Mouse (Mus musculus) adrenal gland, postnatal 25 days (tissue): ENCODE data around the gene Mtcl1. TPM values are rescaled to one million over a fixed set of nuclear protein-coding genes. Genes with fewer than 3 reads are reported as not detected.

Experiments
- DNase-seq: peaks from one replicate; pipeline ENCODE4 v3.0.0; 2021; ENCODE audit warnings: mixed read lengths
- long read RNA-seq: library from polyadenylated mRNA; stranded (forward); transcript quantifications from one replicate; pipeline ENCODE4 v2.0.0, GENCODE M21; 2021
- total RNA-seq: library from RNA; stranded (reverse); gene quantifications from 2 replicates; pipeline ENCODE4 v1.2.3, GENCODE M21; 2021

Mtcl1 gene
- total RNA-seq: 13.4 and 14.7 TPM in 2 replicates
- long read RNA-seq, full-length matches to known transcripts: 5 of 8 reads
- long read RNA-seq, partial matches to known transcripts: 2 of 8 reads
- long read RNA-seq, other reads (novel, unspliced or antisense): 1 of 8 reads

DNA sequence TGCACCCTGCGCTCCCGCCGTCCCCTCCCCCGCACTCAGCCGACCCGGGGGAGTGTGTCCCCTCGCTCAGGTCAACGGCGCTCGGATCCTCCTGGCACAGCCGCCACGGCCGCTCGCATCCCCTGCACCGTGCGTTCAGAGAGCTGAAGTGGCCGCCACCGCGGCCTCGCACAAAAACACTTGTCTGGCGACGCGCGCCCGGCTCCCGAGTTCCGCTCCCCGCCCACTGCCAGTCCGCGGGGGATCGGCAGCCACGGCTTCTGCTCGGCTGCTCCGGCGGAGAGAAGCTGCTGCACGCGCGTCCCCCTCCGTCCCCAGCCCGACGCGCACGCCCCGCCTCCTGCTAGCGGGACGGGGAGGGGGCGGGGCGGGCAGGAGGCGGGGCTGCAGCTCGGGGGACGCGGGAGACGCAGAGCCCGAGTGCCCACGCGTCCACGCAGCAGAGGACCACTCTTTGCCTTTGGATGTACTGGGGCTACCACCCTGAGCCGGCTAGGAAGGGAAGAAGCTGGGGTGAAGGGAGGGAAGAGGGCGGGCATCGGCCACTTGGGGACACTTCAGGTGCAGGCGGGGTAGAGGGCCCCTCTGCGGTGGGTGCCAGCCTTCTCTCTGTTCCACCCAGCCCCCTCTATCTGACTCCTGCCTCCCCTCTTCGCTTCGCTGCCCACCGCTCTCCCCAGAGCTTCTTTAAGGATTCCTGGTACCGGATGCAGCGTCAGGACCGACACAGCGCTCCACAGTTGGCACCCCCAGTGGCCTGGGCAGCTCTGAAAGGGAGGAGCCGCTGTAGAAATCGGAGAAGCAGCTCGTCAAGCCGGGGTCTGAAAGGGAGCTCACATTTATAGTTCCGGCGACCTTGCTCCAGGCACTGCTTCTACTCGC lies at the start of gene Mtcl1:
Mtcl1 (minus strand) TSS at position 291 of the 882 bp plus-strand sequence.
- peak; percentile 87 for DNase-seq

DNA sequence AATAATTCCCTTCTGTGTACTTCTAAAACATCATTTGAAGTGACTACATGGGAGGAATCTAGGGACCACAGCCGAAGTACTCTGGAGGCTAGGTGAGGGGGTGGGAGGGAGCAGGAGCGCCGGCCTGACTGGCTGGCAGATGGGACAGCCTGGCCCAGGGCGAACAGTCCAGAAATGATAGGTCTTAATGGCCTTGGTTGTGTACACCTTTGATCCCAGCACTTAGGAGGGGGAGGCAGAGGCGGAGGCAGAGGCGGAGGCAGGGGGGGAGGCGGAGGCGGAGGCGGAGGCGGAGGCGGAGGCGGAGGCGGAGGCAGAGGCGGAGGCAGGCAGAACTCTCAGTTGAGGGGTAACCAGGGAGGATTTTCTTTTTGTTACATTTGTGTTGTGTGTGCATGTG lies 49.0 kb upstream of the Mtcl1 start:
- DNase-seq: no peak

DNA sequence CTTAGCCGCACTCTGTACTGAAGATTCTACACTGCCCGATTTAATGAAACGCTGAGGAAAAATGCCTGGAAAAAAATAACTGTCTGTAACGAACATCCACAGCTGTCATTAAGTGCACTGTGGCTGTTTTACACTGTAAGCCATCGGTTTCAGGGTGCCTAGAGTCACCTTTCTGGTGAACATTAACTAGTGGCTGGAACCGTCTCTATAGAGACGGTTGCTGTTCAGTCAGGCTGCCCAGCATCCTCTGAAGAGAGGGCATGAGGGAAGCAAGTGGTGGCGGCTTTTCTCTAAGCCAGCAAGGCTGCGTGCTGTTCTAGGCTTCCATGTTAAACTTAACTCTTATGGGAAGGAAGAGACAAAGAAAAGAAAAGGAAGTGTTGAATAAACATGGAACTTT lies 47.0 kb upstream of the Mtcl1 start:
- no peak for DNase-seq

DNA sequence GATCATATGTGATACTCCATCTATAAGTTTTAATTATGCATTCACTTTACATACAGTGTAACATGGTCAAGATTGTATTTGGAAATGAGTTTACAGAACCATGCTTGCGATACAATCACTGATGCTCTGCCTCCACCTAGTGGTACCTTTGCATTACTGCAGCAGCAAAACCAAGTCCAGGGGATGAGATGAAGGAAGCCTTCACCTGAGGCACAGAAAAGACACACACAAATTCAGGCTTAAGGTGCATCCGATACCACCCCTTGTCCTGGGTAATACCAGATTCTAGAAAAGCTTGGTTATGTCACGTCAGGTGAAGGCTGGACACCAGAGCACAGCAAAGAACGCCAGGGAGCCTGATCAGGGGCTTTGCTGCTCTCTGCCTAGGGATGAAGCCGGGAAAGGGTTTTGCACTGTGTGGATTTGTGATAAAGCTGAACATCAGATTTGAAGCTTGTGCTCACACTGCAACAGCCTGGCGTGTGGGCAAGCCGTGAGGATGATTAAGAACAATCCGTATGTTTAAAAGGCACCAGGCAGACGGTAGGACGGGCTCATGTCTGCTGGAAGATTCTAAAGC lies 40.6 kb upstream of the Mtcl1 start:
- no peak for DNase-seq

DNA sequence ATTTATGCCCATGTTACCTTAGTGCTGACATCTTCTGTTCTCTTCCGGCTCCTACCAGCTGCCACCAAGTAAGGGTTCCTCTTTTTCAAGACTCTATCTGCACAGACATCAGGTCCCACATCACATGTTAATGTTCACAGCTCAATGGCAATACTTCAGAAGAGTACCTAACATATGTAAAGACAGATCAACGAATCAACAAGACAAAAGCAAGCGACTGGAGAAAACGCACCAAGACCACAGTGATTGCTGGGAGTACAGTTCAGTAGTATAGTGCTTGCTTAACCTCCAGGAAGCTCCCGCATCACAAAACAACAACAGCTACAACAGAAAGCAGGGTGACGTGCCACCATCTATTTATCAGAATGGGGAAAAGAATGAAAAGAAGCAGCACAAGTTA lies 37.0 kb upstream of the Mtcl1 start:
- DNase-seq: no peak

GRCm38 (mm10) chr17:66485742-66486141 lies 36.2 kb upstream of the Mtcl1 start:
- peak; percentile 75 for DNase-seq

DNA sequence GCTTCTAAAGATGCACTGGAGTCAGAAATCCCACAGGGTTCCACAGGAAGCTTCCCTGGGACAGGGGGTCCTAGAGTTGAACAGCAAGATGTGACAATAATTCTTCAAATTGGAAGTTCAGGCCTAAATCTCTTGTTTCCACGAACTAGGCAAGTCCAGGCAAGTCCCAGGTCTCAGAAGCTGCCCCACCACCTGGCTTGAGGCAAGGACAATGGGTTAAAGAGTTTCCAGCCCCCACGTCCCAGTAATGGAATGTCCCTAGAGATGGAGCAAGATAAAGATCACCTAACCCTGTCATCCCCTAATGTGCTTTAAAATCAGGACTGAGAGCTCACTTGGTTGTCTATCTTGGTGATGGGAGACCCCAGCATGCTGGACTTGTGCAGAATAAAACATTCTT lies 35.4 kb upstream of the Mtcl1 start:
- DNase-seq: no peak

DNA sequence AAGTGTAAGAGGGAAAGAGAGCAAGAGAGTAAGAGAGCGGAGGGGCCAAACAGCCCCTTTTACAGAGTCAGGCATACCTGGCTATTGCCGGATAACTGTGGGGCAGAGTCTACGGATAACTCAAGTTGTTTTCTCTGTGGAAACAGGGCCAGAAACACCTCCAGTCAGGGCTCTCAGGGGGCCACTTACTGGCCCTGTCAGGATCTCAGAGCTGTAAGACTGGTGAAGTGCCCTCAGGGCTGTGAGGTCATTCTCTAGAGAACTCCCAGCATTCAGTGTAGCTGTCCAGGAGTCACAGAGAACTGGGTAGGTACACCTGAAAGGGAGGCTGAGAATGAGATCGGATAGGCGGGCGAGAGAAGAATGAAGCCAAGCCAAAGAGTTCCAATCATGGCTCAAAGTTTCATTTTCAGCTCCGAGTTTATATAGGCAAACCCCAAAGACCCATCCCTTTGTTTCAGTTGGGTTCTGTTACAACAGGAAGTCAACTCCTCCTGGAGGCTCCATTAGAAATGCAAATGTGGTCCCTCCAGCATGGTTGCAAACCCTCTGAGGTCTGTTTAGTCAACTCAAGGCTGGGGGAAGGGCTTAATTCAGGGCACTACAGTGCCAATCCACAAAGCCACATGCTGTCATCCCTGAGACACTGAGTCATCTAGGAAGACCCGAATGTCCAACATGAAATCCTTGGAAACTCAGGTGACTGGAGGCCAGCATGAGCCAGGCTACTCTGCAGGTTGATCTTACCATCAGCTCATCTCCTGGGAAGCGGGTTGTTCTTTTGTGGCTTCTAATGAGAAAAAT lies 34.3 kb upstream of the Mtcl1 start:
- no peak for DNase-seq

- DNase-seq: no peak
Observed at GRCm38 (mm10) chr17:66481295-66481694, 31.7 kb upstream of the Mtcl1 start.

DNA sequence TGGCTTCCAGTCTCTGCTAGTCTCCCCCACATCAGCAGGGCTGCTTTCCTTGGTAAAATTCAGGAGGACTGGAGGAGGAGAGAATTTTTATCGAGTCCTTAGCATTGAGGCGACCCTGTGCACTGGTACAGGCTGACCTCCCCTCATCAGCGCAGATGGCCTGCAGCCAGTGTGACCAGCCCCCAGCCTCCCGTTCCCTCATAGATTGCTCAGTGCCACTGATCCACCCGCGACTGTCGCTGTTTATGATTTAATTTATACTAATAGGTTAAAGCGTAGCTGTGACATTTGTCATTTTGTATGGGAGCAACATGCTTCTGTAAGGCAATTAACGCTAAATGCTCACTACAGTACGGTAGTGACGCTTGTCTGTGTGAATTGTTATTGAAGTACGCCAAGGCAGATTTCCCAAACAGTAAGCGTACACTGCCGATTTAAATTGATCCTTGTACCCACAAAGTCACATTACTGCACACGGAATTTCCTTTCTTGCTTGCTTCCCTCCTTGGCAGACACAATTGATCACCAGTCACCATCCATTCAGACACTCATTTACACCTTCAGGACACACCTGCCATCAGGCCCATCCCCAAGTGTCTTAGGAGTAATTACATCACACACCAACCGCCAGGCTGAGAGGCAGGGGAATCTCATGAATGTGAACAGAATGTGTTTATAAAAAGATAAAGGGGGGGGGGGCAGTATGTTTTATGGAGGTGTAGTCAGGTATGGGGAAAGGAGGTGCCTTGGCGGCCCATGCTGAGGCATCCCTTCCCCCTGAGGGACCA lies 31.1 kb upstream of the Mtcl1 start:
- no peak for DNase-seq

DNA sequence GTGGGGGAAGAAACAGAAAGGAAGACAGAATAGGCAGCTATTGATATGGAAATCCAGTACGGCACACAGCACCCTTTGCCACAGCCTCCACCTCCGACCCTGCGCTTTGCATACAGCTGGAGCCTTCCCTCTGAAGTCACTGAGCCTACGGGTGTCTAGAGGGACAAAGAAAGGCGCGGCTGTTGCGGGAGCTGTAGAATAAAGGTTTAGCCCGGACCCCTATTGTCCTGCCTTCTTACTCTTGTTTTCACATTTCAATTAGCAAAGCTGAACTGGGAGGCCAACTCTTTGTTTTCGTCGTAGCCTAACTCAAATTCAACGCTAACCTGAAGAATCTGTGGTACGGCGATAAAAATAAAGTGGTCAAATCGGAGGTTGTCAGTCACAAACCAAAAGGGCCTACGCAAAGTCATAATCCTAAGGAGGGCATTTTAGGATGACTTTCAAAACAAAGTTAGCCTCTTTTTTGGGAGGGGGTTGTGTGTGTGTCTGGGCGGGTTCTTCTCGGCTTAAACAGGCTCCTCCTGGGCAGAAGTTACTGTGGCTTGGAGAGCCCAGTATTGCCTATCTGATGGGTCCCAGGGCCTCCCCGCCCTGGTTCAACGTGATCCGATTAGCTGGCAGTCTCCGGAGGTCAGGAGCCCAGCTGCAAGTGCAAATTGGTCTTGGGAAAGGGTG lies 30.4 kb upstream of the Mtcl1 start:
- DNase-seq: no peak

DNA sequence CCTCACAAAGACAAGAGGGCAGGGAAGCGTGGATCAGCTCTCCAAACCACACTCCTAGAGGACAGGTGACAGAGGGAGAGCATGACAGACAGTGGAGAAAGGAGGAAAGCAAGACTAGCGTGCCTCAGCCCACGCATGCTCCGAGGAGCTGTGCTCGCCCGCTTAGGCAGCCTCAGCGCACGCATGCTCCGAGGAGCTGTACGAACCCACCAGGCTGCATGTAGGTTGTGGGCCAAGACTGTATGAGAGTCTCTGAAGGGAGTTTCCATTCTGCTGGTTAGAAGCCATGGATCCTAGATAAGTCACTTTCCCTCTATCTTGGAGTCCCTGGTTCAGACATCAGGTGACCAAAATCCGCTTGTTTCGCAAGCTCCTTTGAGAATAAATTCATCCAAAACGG lies 29.8 kb upstream of the Mtcl1 start:
- DNase-seq: no peak

GRCm38 (mm10) chr17:66473205-66473604 lies 23.7 kb upstream of the Mtcl1 start:
- DNase-seq: no peak

- DNase-seq: no peak
Observed at GRCm38 (mm10) chr17:66471775-66472174, 22.2 kb upstream of the Mtcl1 start.

- no peak for DNase-seq
Observed at GRCm38 (mm10) chr17:66471252-66471651, 21.7 kb upstream of the Mtcl1 start.

GRCm38 (mm10) chr17:66470020-66470419 lies 20.5 kb upstream of the Mtcl1 start:
- no peak for DNase-seq

- no peak for DNase-seq
Observed at GRCm38 (mm10) chr17:66457278-66457677, 7.7 kb upstream of the Mtcl1 start.

DNA sequence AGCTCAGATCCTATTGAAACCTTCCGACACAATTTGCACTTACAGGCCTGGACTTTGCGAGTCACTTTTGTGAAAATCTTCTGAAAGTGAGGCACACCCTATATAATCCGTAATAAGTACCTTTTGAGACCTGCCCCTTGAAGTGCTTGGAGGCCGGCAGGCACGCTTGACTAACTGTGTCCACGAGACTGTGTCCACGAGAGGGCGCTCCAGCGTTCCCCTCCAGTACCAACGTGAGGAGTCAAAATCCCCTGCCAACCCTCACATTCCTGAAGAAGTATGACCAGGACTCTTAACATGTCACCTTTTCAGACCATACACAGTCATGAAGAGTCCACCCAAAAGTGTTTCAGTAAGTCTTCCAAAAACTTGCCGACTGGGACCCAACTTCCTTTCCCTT lies 1.6 kb upstream of the Mtcl1 start:
- peak; percentile 90 for DNase-seq

DNA sequence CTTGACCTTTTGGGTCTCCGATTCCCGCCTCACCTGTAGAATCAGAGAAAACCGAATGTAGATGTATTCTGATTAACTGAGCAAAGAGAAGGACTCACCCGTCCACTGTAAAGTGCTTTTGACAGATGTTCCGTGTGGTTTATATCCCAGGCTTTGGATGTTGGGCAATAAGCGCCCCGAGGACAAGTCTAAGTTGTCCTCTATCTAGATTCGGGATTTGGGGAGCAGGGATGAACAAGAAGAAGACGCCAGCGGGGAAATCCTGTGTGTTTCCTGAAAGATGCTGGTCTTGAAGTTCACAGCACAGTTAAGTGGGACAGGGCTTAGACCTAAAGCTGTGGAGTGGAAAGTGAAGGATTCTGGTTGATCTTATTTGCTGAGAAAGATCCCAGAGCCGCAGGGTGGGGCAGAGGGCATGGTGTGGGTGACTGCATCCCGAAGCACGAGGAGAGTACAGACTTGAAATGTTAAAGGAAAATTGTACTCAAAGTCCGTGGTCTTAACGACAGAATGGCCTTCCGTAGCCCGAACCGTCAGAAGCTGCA lies 1.0 kb upstream of the Mtcl1 start:
- DNase-seq: no peak

GRCm38 (mm10) chr17:66448421-66449405 lies 837 bp downstream of the Mtcl1 start:
- DNase-seq: peak; percentile 69
